Mouse (Mus musculus) layer of hippocampus, adult 11-12 months (tissue): Measurements from ENCODE around the gene Uhrf1bp1l.

Experiments used
- DNase-seq: peaks from one replicate; pipeline ENCODE4 v3.0.0; 2022; ENCODE audit warnings: low spot score

Gene Uhrf1bp1l

GRCm38 (mm10) chr10:89746581-89746980, 1.8 kb downstream of the Uhrf1bp1l start:
- DNase-seq: no peak

GRCm38 (mm10) chr10:89747221-89747905, 2.6 kb downstream of the Uhrf1bp1l start:
- DNase-seq: no peak

- no peak for DNase-seq
Observed at GRCm38 (mm10) chr10:89747911-89748310, 3.1 kb downstream of the Uhrf1bp1l start.

- no peak for DNase-seq
Observed at GRCm38 (mm10) chr10:89748619-89749018, 3.8 kb downstream of the Uhrf1bp1l start.

- no peak for DNase-seq
Observed at GRCm38 (mm10) chr10:89751069-89751468, 6.3 kb downstream of the Uhrf1bp1l start.

- DNase-seq: no peak
Observed at GRCm38 (mm10) chr10:89755231-89755630, 10.4 kb downstream of the Uhrf1bp1l start.

GRCm38 (mm10) chr10:89760772-89761171, 16.0 kb downstream of the Uhrf1bp1l start:
- DNase-seq: no peak

- no peak for DNase-seq
Observed at GRCm38 (mm10) chr10:89764457-89765121, 19.8 kb downstream of the Uhrf1bp1l start.

GRCm38 (mm10) chr10:89765790-89766714, 21.3 kb downstream of the Uhrf1bp1l start:
- DNase-seq: no peak

- no peak for DNase-seq
Observed at GRCm38 (mm10) chr10:89768352-89769020, 23.7 kb downstream of the Uhrf1bp1l start.

- no peak for DNase-seq
Observed at GRCm38 (mm10) chr10:89769096-89769495, 24.3 kb downstream of the Uhrf1bp1l start.

GRCm38 (mm10) chr10:89771894-89772293, 27.1 kb downstream of the Uhrf1bp1l start:
- DNase-seq: no peak

- peak; percentile 23 for DNase-seq
Observed at GRCm38 (mm10) chr10:89776029-89776428, 31.2 kb downstream of the Uhrf1bp1l start.

- no peak for DNase-seq
Observed at GRCm38 (mm10) chr10:89791870-89792269, 47.1 kb downstream of the Uhrf1bp1l start.

GRCm38 (mm10) chr10:89794121-89794520, 49.3 kb downstream of the Uhrf1bp1l start:
- no peak for DNase-seq

- DNase-seq: no peak
Observed at GRCm38 (mm10) chr10:89819146-89819545, 74.4 kb downstream of the Uhrf1bp1l start.

- no peak for DNase-seq
Observed at GRCm38 (mm10) chr10:89823906-89824305, 79.1 kb downstream of the Uhrf1bp1l start.

- peak; percentile 53 for DNase-seq
Observed at GRCm38 (mm10) chr10:89826896-89827295, 82.1 kb downstream of the Uhrf1bp1l start.

GRCm38 (mm10) chr10:89832334-89832733, 87.5 kb downstream of the Uhrf1bp1l start:
- no peak for DNase-seq

GRCm38 (mm10) chr10:89833166-89833565, 88.4 kb downstream of the Uhrf1bp1l start:
- no peak for DNase-seq

GRCm38 (mm10) chr10:89837476-89837875, 92.7 kb downstream of the Uhrf1bp1l start:
- DNase-seq: no peak

GRCm38 (mm10) chr10:89838834-89839233, 94.0 kb downstream of the Uhrf1bp1l start:
- no peak for DNase-seq
